In genomic region chr6:56568470-56569372, GRCm38 (mm10) we compare ENCODE assay signal across 8 mouse cellular contexts. TPM values are rescaled to one million over a fixed set of nuclear protein-coding genes. Genes with fewer than 3 reads are reported as not detected.
DNase-seq lines count a peak whose midpoint lies in the region; ATAC-seq and TF ChIP-seq lines count a peak whose summit lies in the region.

Gene Pde1c, minus strand, starts transcription at chr6:56569103.

- TF ChIP-seq CTCF in MEL (IDR thresholded peaks at IDR 0.05 in 2 of 3, conservative IDR thresholded peaks at IDR 0.05 in 1 of 3; ENCODE audit: control insufficient read depth in 1 of 3, insufficient read depth in 1 of 3, low read depth in 2 of 3, low read length in 3 of 3, poor library complexity in 1 of 3, severe bottlenecking in 1 of 3), result no peak
- TF ChIP-seq CTCF in cortical plate, adult 2 months (IDR thresholded peaks at IDR 0.05; ENCODE audit: extremely low read depth, insufficient read depth, low read length), result no peak

- no peaks in the 10 kb centered on the region for H3K36me3 ChIP-seq in MEL (ENCODE audit: control insufficient read depth in 1 of 2, insufficient read depth in 2 of 2, low read length in 2 of 2)
- no peaks in the 10 kb centered on the region for H3K36me3 ChIP-seq in heart, embryonic 12.5 days
- no peaks in the 10 kb centered on the region for H3K36me3 ChIP-seq in kidney, embryonic 15.5 days
- H3K36me3 ChIP-seq in lung, embryonic 16.5 days (ENCODE audit: control insufficient read depth, insufficient read depth, low read length), result no peaks in the 10 kb centered on the region
- H3K36me3 ChIP-seq in neural tube, embryonic 15.5 days, result no peaks in the 10 kb centered on the region

- TF ChIP-seq EP300 in MEL (IDR thresholded peaks at IDR 0.05; ENCODE audit: low read depth in 1 of 2, low read length in 2 of 2), result no peak

- no peak for TF ChIP-seq RAD21 in MEL (IDR thresholded peaks at IDR 0.05; ENCODE audit: low read depth, low read length)

- H3K27ac ChIP-seq in MEL (ENCODE audit: control insufficient read depth, low read depth, low read length), result no peak within 1 kb of the TSS
- H3K27ac ChIP-seq in cortical plate, adult 2 months (ENCODE audit: insufficient read depth, low read length), result no peak within 1 kb of the TSS
- H3K27ac ChIP-seq in heart, embryonic 12.5 days (ENCODE audit: poor library complexity, severe bottlenecking), result peak within 1 kb of the TSS; percentile 16; the same call in 1 of the 2 replicates
- H3K27ac ChIP-seq in kidney, embryonic 15.5 days, result no peak within 1 kb of the TSS
- no peak within 1 kb of the TSS for H3K27ac ChIP-seq in lung, embryonic 16.5 days (ENCODE audit: low read length)
- H3K27ac ChIP-seq in neural tube, embryonic 15.5 days (replicated peaks), result 0 out of 2 replicates have a peak within 1 kb of the TSS, but pooled peaks have one; percentile 15

- DNase-seq in 416B (ENCODE audit: low read depth) (peak; percentile 3), MEL (ENCODE audit: low read depth, low spot score) (peak; percentile 6)
- no peak for DNase-seq in layer of hippocampus, adult 9-11 months

- H3K9me3 ChIP-seq in MEL (replicated peaks; ENCODE audit: insufficient read depth, low read length), result no peaks in the 10 kb centered on the region
- H3K9me3 ChIP-seq in heart, embryonic 12.5 days (replicated peaks), result no peaks in the 10 kb centered on the region
- H3K9me3 ChIP-seq in kidney, embryonic 15.5 days (replicated peaks), result no peaks in the 10 kb centered on the region
- H3K9me3 ChIP-seq in lung, embryonic 16.5 days (ENCODE audit: control insufficient read depth, low read length), result no peaks in the 10 kb centered on the region
- H3K9me3 ChIP-seq in neural tube, embryonic 15.5 days (replicated peaks), result no peaks in the 10 kb centered on the region

- TF ChIP-seq POLR2A in MEL (IDR thresholded peaks at IDR 0.05; ENCODE audit: control insufficient read depth in 1 of 2, insufficient read depth in 1 of 2, low read depth in 1 of 2, low read length in 2 of 2, poor library complexity in 1 of 2), result no peak
- no peak for TF ChIP-seq POLR2A in cortical plate, adult 2 months (IDR thresholded peaks at IDR 0.05; ENCODE audit: extremely low read depth, insufficient read depth, low read length)

- H3K79me2 ChIP-seq in MEL (ENCODE audit: control insufficient read depth, insufficient read depth, low read length, poor library complexity), result no peaks in the 10 kb centered on the region

- H3K4me2 ChIP-seq in heart, embryonic 12.5 days, result peak within 1 kb of the TSS; percentile 95
- H3K4me2 ChIP-seq in kidney, embryonic 15.5 days, result peak within 1 kb of the TSS; percentile 99
- H3K4me2 ChIP-seq in lung, embryonic 16.5 days (ENCODE audit: low read depth, low read length), result peak within 1 kb of the TSS; percentile 99
- peak within 1 kb of the TSS; percentile 99 for H3K4me2 ChIP-seq in neural tube, embryonic 15.5 days

- no peak within 1 kb of the TSS for H3K9ac ChIP-seq in MEL (ENCODE audit: control insufficient read depth, low read depth, low read length, poor library complexity, severe bottlenecking)
- H3K9ac ChIP-seq in heart, embryonic 12.5 days, result peak within 1 kb of the TSS; percentile 75
- H3K9ac ChIP-seq in kidney, embryonic 15.5 days, result peak within 1 kb of the TSS; percentile 47
- H3K9ac ChIP-seq in lung, embryonic 16.5 days (ENCODE audit: low read length), result peak within 1 kb of the TSS; percentile 69
- peak within 1 kb of the TSS; percentile 66 for H3K9ac ChIP-seq in neural tube, embryonic 15.5 days (replicated peaks)

- no peak within 1 kb of the TSS for H3K4me3 ChIP-seq in MEL (ENCODE audit: control insufficient read depth in 1 of 2, insufficient read depth in 1 of 2, low read depth in 2 of 2, low read length in 2 of 2)
- H3K4me3 ChIP-seq in cortical plate, adult 2 months (ENCODE audit: insufficient read depth, low read length), result peak within 1 kb of the TSS; percentile 59
- peak within 1 kb of the TSS; percentile 85 for H3K4me3 ChIP-seq in heart, embryonic 12.5 days
- H3K4me3 ChIP-seq in kidney, embryonic 15.5 days (replicated peaks), result peak within 1 kb of the TSS; percentile 65
- peak within 1 kb of the TSS; percentile 76 for H3K4me3 ChIP-seq in lung, embryonic 16.5 days (ENCODE audit: low read length)
- peak within 1 kb of the TSS; percentile 70 for H3K4me3 ChIP-seq in neural tube, embryonic 15.5 days (replicated peaks)

- peak; percentile 67 for ATAC-seq in heart, embryonic 12.5 days (ENCODE audit: insufficient number of reproducible peaks, low FRiP score)
- peak; percentile 87 for ATAC-seq in kidney, embryonic 15.5 days (replicated peaks; ENCODE audit: low FRiP score)
- peak; percentile 76 for ATAC-seq in lung, embryonic 16.5 days (ENCODE audit: low read depth)
- peak; percentile 88 for ATAC-seq in neural tube, embryonic 15.5 days (ENCODE audit: low FRiP score)

- H3K4me1 ChIP-seq in MEL (ENCODE audit: control insufficient read depth in 1 of 2, insufficient read depth in 2 of 2, low read length in 2 of 2), result no peaks in the 10 kb centered on the region
- H3K4me1 ChIP-seq in cortical plate, adult 2 months (ENCODE audit: control insufficient read depth, insufficient read depth, low read length), result no peaks in the 10 kb centered on the region
- no peaks in the 10 kb centered on the region for H3K4me1 ChIP-seq in heart, embryonic 12.5 days (replicated peaks)
- H3K4me1 ChIP-seq in kidney, embryonic 15.5 days, result peaks cover 5% of the 10 kb centered on the region; the same call in 1 of the 2 replicates
- peaks cover 4% of the 10 kb centered on the region; the same call in 1 of the 2 replicates for H3K4me1 ChIP-seq in lung, embryonic 16.5 days (replicated peaks; ENCODE audit: control insufficient read depth, insufficient read depth, low read length)
- H3K4me1 ChIP-seq in neural tube, embryonic 15.5 days, result peaks cover 9% of the 10 kb centered on the region

- no peaks in the 10 kb centered on the region for H3K27me3 ChIP-seq in MEL (ENCODE audit: control insufficient read depth in 1 of 2, insufficient read depth in 2 of 2, low read length in 2 of 2)
- H3K27me3 ChIP-seq in heart, embryonic 12.5 days (replicated peaks), result no peaks in the 10 kb centered on the region
- peaks cover 23% of the 10 kb centered on the region for H3K27me3 ChIP-seq in kidney, embryonic 15.5 days
- no peaks in the 10 kb centered on the region; the same call in 1 of the 2 replicates for H3K27me3 ChIP-seq in lung, embryonic 16.5 days (ENCODE audit: control insufficient read depth, insufficient read depth, low read depth, low read length)
- H3K27me3 ChIP-seq in neural tube, embryonic 15.5 days (replicated peaks), result no peaks in the 10 kb centered on the region

- under 1% methylated on average over 48 of the region's 48 CpGs for WGBS in heart, embryonic 12.5 days
- under 1% methylated on average over 48 of the region's 48 CpGs for WGBS in kidney, embryonic 15.5 days
- WGBS in lung, embryonic 16.5 days, result under 1% methylated on average over 48 of the region's 48 CpGs
- under 1% methylated on average over 48 of the region's 48 CpGs for WGBS in neural tube, embryonic 15.5 days

TF ChIP-seq in MEL, 35 proteins besides CTCF, POLR2A, EP300 and RAD21:
- TF ChIP-seq GABPA (IDR thresholded peaks at IDR 0.05; ENCODE audit: low read depth, low read length) (no peak), ELF1 (IDR thresholded peaks at IDR 0.05; ENCODE audit: low read depth, low read length) (no peak), USF1 (IDR thresholded peaks at IDR 0.05; ENCODE audit: low read depth, low read length) (no peak), ZMIZ1 (IDR thresholded peaks at IDR 0.05; ENCODE audit: low read depth, low read length) (no peak), CHD2 (IDR thresholded peaks at IDR 0.05; ENCODE audit: low read length) (no peak), ZKSCAN1 (IDR thresholded peaks at IDR 0.05; ENCODE audit: low read depth, low read length) (no peak), SIN3A (IDR thresholded peaks at IDR 0.05; ENCODE audit: low read length) (no peak), USF2 (IDR thresholded peaks at IDR 0.05; ENCODE audit: borderline replicate concordance in 1 of 2, insufficient read depth in 1 of 2, low read depth in 1 of 2, low read length in 2 of 2) (no peak), MYC (IDR thresholded peaks at IDR 0.05; ENCODE audit: low read depth, low read length) (no peak), NELFE (IDR thresholded peaks at IDR 0.05; ENCODE audit: low read depth, low read length) (no peak), RCOR1 (IDR thresholded peaks at IDR 0.05; ENCODE audit: low read depth, low read length) (no peak), HCFC1 (IDR thresholded peaks at IDR 0.05; ENCODE audit: low read depth, low read length) (no peak), MAX (IDR thresholded peaks at IDR 0.05; ENCODE audit: low read length) (no peak), MAZ (IDR thresholded peaks at IDR 0.05; ENCODE audit: low read depth, low read length) (no peak), MEF2A (IDR thresholded peaks at IDR 0.05; ENCODE audit: extremely low read depth, insufficient replicate concordance, low read depth, low read length, poor library complexity, severe bottlenecking) (no peak)

RNA-seq across cellular contexts. Expression of gene Pde1c, which starts in this region (rescaled TPM):
- not detected in 2 replicates for total RNA-seq in MEL (2012; rRNA removed)
- not detected for polyA plus RNA-seq in MEL (2012; ENCODE audit: insufficient read depth in 1 of 2, insufficient read length in 2 of 2, low read depth in 1 of 2, low replicate concordance in 2 of 2, missing spikeins in 1 of 2)
- 2.4 and 3.1 TPM in 2 replicates for polyA plus RNA-seq in cortical plate, adult 2 months (2012; rRNA removed)
- polyA plus RNA-seq in heart, embryonic 12.5 days (2016; fragmentation: Nextera tagmentation; extraction: Ambion mirVana), result 2.7 and 3.5 TPM in 2 replicates
- polyA plus RNA-seq in kidney, embryonic 15.5 days (2015; fragmentation: Nextera tagmentation; extraction: Ambion mirVana), result 1.2 and 1.3 TPM in 2 replicates
- 0.60 and 0.89 TPM in 2 replicates for polyA plus RNA-seq in lung, embryonic 16.5 days (2015; fragmentation: Nextera tagmentation; extraction: Ambion mirVana)
- polyA plus RNA-seq in neural tube, embryonic 15.5 days (2015; fragmentation: Nextera tagmentation; extraction: Ambion mirVana), result 6.4 and 8.3 TPM in 2 replicates

Comparison
In these comparisons a context has a peak if more than half of its experiments do, and no peak if none do; other contexts are left out.
1. Peak in DNase-seq in MEL; RNA of the gene not detected or under 1 TPM.
2. Peak in ATAC-seq, H3K4me3 ChIP-seq, H3K9ac ChIP-seq and H3K4me2 ChIP-seq in lung, embryonic 16.5 days; RNA of the gene not detected or under 1 TPM.
3. H3K27ac ChIP-seq: peak in heart, embryonic 12.5 days (single experiment) and neural tube, embryonic 15.5 days (single experiment); none in MEL (single experiment), cortical plate, adult 2 months (single experiment), kidney, embryonic 15.5 days (single experiment) and lung, embryonic 16.5 days (single experiment).
4. H3K4me3 ChIP-seq: peak in cortical plate, adult 2 months (single experiment), heart, embryonic 12.5 days (single experiment), kidney, embryonic 15.5 days (single experiment) and neural tube, embryonic 15.5 days (single experiment); none in MEL (0 of 2).
5. Peak in every context shown above with its lines, with median percentiles within 50 percentile points of each other: ATAC-seq and H3K4me2 ChIP-seq.